Mouse (Mus musculus): ENCODE data around the gene Macf1.

Gene Macf1

GRCm38 (mm10) chr4:123306999-123307398 lies 377.2 kb downstream of the Macf1 start:
- DNase-seq (ENCODE audit: low spot score in 2 of 2) = no peak

GRCm38 (mm10) chr4:123305789-123306188 lies 378.4 kb downstream of the Macf1 start:
- no peak for DNase-seq (ENCODE audit: low spot score in 2 of 2)

All from urinary bladder, postnatal 4 days (tissue).